Mouse (Mus musculus) Patski (cell line): ENCODE data around the gene Pth2r. TPM values are rescaled to one million over a fixed set of nuclear protein-coding genes. Genes with fewer than 3 reads are reported as not detected.

Experiments used
- ATAC-seq: fragments of 100-300 bp; one replicate; pipeline ENCODE4 v1.8.0; 2021
- CTCF ChIA-PET: fragments of 350-600 bp; sonication (Branson Sonifier 250); formaldehyde crosslinking; loops from one replicate; lab custom pipeline; 2022; ENCODE audit warnings: inconsistent platforms; lab: Charles Lee
- POLR2A ChIA-PET: fragments of 350-600 bp; sonication (Branson Sonifier 250); formaldehyde crosslinking; loops from one replicate; lab custom pipeline; 2022; ENCODE audit warnings: antibody characterized with exemption, inconsistent platforms; lab: Charles Lee
- DNase-seq: peaks from one replicate; pipeline ENCODE4 v3.0.0-alpha.2; 2011; ENCODE audit warnings: low read depth, low spot score
- H3K27me3 ChIP-seq: fragments of 371-371 bp; one replicate; pipeline ENCODE4 v1.5.1; 2021
- CTCF ChIP-seq: fragments of 100-300 bp; IDR thresholded peaks from one replicate; pipeline ENCODE4 v1.5.1; 2021
- in situ Hi-C: fragments of 300-500 bp; cut with MboI; formaldehyde crosslinking; loops from 3 replicates; pipeline ENCODE4 v1.11.1; 2018; ENCODE audit warnings: low pct_unique_long_range_greater_than_20kb, mixed read lengths
- polyA plus RNA-seq: library from polyadenylated mRNA; unstranded; gene quantifications from one replicate; pipeline ENCODE4 v1.2.3, GENCODE M21; 2021

Pth2r gene
- polyA plus RNA-seq, 1 experiment from 2014 or later, result 0.03 TPM

DNA sequence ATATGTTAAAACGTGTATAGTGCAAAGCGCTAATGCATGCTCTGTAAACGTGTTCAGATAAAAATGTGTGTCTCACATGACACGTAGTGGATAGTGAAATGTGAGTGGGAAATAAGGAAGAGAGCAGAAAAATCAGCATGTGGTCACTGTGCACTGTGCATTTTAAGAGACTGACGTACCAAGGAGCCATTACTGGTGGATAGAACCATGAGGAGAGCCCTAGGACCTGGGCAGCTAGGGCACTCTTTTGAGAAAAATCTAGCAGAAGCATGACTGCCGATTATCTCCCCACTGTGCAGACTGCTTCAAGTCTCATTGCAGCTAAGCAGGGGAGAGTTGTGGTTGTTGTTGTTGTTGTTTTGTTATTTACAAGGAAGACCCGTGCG is 33.2 kb downstream of the Pth2r start:
- ChIA-PET POLR2A (no interaction called here), CTCF (no interaction called here)
- H3K27me3 ChIP-seq, result peaks cover 52% of the 10 kb centered on the region
- no peak for ATAC-seq
- no peak for TF ChIP-seq CTCF
- in situ Hi-C loops, result loop anchor here (10.0 to 25.0 kb wide), 2 partner anchors 647 to 790 kb away; no protein-coding TSS in a partner anchor
- no peak for DNase-seq

DNA sequence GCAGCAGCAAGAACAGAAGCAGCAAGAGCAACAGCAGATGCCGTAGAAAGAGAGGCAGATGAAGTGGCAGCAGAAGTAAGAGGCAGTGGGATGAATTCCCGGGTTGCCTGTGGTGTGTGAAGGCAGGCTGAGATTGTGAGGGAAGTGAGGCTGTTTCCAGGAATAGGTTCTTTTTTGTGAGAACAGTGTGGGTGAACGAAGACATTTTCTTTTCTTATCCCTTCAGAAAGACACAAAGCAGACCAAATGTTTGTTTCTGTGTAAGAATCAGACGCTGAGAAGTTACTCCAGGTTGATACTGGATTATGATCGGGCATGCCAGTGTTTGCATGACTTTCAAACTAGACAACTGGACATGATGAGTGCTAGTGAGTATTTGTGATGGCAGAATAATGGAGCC is 52.2 kb downstream of the Pth2r start:
- peaks cover 30% of the 10 kb centered on the region for H3K27me3 ChIP-seq
- TF ChIP-seq CTCF, result no peak
- DNase-seq (no peak), ATAC-seq (no peak)
- CTCF ChIA-PET, result no interaction called here
- in situ Hi-C loops, result loop anchor here (5.0 kb wide), 1 partner anchor 43 kb away; no protein-coding TSS in a partner anchor
- POLR2A ChIA-PET, result no interaction called here

DNA sequence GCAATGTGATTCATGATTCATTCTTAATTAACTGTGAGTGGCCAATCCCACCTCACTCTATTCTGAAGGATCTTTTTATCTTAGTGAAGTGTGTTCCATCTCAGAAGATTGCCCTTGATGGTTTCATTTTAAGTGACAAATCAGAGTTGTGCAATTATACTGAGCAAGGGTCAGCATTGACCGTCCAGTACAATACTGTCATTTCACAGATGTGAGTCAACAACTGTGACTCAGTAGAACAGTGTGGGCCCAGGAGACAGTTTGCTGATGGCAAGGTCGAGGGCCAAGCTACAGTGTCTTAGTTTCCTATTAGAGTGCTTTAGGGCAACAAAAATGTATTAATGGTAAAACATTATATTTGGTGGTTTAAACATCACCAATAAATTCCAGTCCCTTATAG is 55.9 kb downstream of the Pth2r start:
- ATAC-seq, result no peak
- TF ChIP-seq CTCF, result no peak
- no peak for DNase-seq
- in situ Hi-C loops, result no loop called here
- CTCF ChIA-PET, result no interaction called here
- POLR2A ChIA-PET, result no interaction called here
- H3K27me3 ChIP-seq, result peaks cover 18% of the 10 kb centered on the region

DNA sequence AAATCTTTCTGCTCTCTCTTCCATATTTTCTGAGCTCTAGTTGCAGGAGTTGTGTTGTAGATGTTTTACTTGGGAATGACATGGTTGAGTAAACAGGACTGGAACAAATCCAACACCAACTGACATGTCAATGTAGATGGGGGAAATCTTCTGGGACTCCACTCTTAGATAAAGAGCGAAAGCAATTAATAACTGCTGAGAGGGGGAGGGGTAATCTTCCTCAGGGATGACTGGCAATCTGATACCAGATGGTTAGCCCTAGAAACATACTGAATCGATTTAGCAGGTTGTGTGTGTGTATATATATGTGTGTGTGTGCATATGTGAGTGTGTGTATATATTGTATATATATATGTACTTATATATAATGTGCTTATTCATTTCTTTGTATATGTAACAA is 58.4 kb downstream of the Pth2r start:
- in situ Hi-C loops, result no loop called here
- ChIA-PET POLR2A (no interaction called here), CTCF (no interaction called here)
- H3K27me3 ChIP-seq, result peaks cover 10% of the 10 kb centered on the region
- ATAC-seq (no peak), DNase-seq (no peak)
- no peak for TF ChIP-seq CTCF

DNA sequence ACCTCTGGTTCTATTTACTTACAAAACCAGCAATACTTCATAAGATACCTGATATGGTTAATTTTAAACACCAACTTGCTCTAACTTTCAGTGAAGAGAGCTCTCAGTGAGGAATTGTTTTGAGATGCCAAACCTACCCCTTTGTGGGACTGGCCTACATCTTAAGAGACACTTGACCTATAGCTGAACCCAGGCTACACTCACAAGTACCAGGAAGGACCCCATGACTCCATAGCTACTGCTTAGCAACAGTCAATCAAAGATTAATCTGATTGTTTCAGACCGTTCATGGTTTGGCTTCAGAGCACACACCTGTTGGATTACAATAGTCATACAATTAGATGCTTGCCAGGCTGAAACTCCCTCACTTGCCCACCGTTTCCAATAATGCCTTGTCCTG is 71.1 kb downstream of the Pth2r start:
- CTCF ChIA-PET, result interaction anchor here (0.9 kb wide), 1 partner anchor 17 kb away, joined by 3 read pairs; no protein-coding TSS in a partner anchor
- TF ChIP-seq CTCF, result no peak
- ATAC-seq, result no peak
- no peaks in the 10 kb centered on the region for H3K27me3 ChIP-seq
- in situ Hi-C loops, result no loop called here
- no peak for DNase-seq
- POLR2A ChIA-PET, result no interaction called here

DNA sequence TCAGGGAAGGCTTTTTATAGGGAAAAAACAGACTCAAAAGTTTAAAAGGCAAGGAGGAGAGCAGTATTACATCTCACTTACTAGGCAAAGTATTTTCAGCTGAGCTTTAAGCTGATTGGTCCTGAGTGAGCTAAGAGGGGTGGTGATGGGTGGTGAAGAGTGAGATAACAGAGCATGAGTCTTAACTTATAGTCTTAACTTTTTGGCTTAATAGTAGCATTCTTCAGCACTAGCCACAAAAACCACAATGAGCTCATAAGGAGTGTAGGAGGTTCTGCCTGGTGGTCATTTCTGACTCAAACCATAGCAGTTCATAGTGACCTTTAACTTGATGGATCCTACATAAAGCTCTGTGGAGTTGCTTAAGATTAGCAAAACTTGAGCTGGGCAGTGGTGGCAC is 72.3 kb downstream of the Pth2r start:
- in situ Hi-C loops, result no loop called here
- peak; percentile 7 for DNase-seq
- CTCF ChIA-PET, result interaction anchor here (0.9 kb wide), 1 partner anchor 18 kb away, joined by 3 read pairs; no protein-coding TSS in a partner anchor
- H3K27me3 ChIP-seq, result no peaks in the 10 kb centered on the region
- TF ChIP-seq CTCF, result no peak
- peak; percentile 57 for ATAC-seq
- POLR2A ChIA-PET, result no interaction called here

DNA sequence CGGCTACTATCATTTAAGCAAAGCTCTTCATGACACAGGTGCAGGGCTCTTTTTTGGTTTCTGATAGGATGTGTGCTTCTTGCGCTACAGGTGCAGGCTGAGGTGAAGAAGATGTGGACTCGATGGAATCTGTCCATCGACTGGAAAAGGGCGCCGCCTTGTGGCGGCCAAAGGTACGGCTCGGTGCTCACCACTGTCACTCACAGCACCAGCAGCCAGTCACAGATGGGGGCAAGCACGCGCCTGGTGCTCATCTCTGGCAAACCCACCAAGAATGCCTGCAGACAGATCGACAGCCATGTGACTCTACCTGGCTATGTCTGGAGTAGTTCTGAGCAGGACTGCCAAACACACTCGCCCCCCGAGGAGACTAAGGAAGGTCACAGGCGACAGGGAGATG is 106.5 kb downstream of the Pth2r start:
- CTCF ChIA-PET, result no interaction called here
- peaks cover 11% of the 10 kb centered on the region for H3K27me3 ChIP-seq
- in situ Hi-C loops, result no loop called here
- POLR2A ChIA-PET, result no interaction called here
- no peak for ATAC-seq
- peak; percentile 70 for TF ChIP-seq CTCF
- DNase-seq, result no peak

DNA sequence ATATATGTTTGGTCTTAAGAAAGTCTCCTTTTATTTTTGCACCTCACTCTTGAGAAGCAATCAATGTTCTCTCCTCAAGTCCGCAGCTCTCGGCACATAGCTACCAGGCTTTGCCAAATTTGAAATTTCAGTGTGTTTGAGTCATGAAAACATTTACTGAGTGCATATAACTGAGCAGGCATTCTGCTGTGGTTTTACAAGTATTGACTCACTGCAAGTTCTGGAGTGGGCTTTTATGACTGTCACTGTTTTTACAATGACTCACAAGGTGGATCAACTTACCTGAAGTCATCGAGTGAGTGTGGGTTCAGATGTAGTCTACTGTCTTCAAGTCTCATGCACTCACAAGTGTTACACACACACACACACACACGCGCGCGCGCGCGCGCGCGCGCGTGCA is 107.8 kb downstream of the Pth2r start:
- POLR2A ChIA-PET, result no interaction called here
- peak; percentile 28 for DNase-seq
- peaks cover 11% of the 10 kb centered on the region for H3K27me3 ChIP-seq
- peak; percentile 73 for ATAC-seq
- TF ChIP-seq CTCF, result no peak
- in situ Hi-C loops, result no loop called here
- CTCF ChIA-PET, result interaction anchor here (1.2 kb wide), 1 partner anchor 10 kb away, joined by 3 read pairs; no protein-coding TSS in a partner anchor

DNA sequence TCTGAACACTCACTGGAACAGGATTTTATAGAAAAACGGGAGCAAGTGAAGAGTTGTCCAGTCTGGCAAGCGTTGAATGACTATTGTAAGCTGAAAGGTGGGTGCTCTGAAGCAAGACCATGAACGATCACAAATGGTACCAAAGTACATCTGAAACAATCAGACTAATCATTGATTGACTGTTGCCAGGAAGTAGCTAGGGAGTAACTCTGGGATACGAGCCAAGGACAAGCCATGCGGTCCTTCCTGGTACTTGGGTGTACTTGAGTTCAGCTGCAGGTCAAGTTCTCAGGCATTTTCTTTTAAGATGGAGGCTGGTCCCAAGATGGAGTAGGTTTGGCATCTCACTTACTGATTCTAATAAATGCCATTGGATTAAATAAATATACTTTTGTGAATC is 125.6 kb downstream of the Pth2r start:
- ChIA-PET POLR2A (no interaction called here), CTCF (no interaction called here)
- H3K27me3 ChIP-seq, result no peaks in the 10 kb centered on the region
- ATAC-seq (no peak), DNase-seq (no peak)
- in situ Hi-C loops, result no loop called here
- TF ChIP-seq CTCF, result no peak

DNA sequence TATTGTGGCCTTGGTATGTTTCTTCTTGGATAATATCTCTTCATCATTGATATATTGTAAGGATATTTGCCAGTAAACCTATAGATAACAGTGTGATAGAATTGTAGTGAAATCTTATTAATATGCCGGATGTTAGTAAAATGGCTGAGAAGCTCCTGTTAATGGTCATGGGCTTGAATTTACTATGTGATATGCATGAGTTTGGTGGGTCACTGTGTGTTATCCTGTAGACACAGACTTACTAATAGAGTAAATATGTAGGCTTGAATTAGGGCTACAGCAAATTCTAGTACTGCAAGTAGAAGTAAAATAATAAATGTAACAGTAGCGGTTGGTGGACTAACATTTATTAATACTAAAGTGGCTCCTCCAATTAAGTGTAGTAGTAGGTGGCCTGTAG is 139.1 kb downstream of the Pth2r start:
- no peak for TF ChIP-seq CTCF
- CTCF ChIA-PET, result interaction anchor here (2.0 kb wide), 1 partner anchor 11 kb away, joined by 6 read pairs; no protein-coding TSS in a partner anchor

DNA sequence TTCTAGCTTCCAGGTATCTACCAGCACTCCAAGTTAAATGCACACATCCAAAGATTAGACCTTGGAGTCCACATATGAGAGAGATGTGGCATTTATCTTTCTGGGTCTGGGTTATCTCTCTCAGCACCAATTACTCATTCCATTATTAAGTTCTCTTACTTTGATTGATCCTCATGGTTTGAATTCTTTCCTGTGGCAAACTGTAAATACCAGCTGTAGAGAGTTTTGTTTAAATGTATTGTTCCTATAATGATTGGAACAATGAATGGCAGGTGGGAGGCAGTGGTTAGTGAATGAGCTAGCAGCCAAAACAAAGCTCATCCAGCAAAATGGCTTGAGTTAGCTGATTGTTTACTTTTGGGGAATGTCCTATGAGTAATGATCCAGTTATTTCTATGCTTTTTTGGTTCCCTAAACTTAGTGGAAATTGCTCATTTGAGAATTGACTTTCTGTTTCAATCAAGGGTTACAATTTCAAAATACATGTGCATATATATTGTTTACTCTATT is 140.7 kb downstream of the Pth2r start:
- no peak for DNase-seq
- CTCF ChIA-PET, result interaction anchor here (2.0 kb wide), 1 partner anchor 9 kb away, joined by 6 read pairs; no protein-coding TSS in a partner anchor
- H3K27me3 ChIP-seq, result peaks cover 6% of the 10 kb centered on the region
- POLR2A ChIA-PET, result no interaction called here
- no peak for ATAC-seq
- TF ChIP-seq CTCF, result no peak
- in situ Hi-C loops, result no loop called here

More for the DNA sequence above, 139.1 kb downstream of the Pth2r start:
- ATAC-seq (no peak), DNase-seq (no peak)
- in situ Hi-C loops, result no loop called here
- H3K27me3 ChIP-seq, result peaks cover 6% of the 10 kb centered on the region
- POLR2A ChIA-PET, result no interaction called here

Other genes starting within 250 kb of the Pth2r start
- not detected for gene Akr1cl, start 249.3 kb upstream of the Pth2r start, polyA plus RNA-seq
- gene Cryge, start 230.9 kb upstream of the Pth2r start, polyA plus RNA-seq, result not detected
- not detected for gene Crygd, start 218.6 kb upstream of the Pth2r start, polyA plus RNA-seq
- not detected for gene Crygc, start 208.4 kb upstream of the Pth2r start, polyA plus RNA-seq
- not detected for gene Crygb, start 199.8 kb upstream of the Pth2r start, polyA plus RNA-seq
- not detected for gene Cryga, start 178.7 kb upstream of the Pth2r start, polyA plus RNA-seq
- gene Gm28845, start 162.5 kb upstream of the Pth2r start, polyA plus RNA-seq, result not detected
- 0.08 TPM for gene D630023F18Rik, start 158.8 kb upstream of the Pth2r start, polyA plus RNA-seq
- 69.2 TPM for gene Idh1, start 95.6 kb upstream of the Pth2r start, polyA plus RNA-seq
- gene Pikfyve, start 95.4 kb upstream of the Pth2r start, polyA plus RNA-seq, result 13.7 TPM